Comparison of ENCODE assay signal across 12 mouse cellular contexts in the genomic region with DNA sequence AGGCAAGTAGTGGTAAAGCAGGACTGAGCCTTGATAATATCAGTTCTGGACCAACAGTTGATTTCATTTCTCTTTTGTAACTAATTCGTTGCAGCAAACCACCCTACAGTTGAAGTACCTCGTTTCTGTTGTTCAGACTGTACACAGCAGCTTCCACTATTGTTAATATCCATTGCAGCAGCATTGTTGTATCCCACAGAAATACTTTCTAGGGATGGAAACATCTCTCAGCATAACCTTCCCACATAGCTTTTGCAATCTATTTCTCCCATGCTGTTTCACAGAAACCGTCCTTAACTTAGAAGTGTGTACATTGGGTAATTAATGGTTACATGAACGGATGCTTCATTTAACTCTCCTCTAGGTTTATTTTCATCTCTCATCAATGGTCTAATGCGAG.
"Had no signal": no experiment of that assay in that cellular context is flagged by ENCODE, and none has a peak within 500 bp of the region (broad histone marks: within the 10 kb centered on the region; RNA-seq: fewer than 3 reads in every experiment).

No protein-coding gene starts in this region.

- DNase-seq: left cerebral cortex, postnatal 4 days; liver; liver, embryonic 13.5 days; liver, postnatal 0 days; lung, adult 18-20 months; lung, adult 2 months; lung, embryonic 14.5 days; lung, postnatal 10 days; lung, postnatal 14 days; lung, postnatal 36 days; lung, postnatal 4 days; midbrain, embryonic 14.5 days had no signal
